Mouse (Mus musculus) layer of hippocampus, adult 11-12 months (tissue): ENCODE measurements at regions not wholly inside any gene's neighbourhood (a gene's known extent, or its start where the extent isn't known, plus 50 kb on each side); places are given as distances from the start of the nearest gene placed in this dataset.

Source experiments
- DNase-seq: peaks from one replicate; pipeline ENCODE4 v3.0.0; 2022; ENCODE audit warnings: low spot score

DNA sequence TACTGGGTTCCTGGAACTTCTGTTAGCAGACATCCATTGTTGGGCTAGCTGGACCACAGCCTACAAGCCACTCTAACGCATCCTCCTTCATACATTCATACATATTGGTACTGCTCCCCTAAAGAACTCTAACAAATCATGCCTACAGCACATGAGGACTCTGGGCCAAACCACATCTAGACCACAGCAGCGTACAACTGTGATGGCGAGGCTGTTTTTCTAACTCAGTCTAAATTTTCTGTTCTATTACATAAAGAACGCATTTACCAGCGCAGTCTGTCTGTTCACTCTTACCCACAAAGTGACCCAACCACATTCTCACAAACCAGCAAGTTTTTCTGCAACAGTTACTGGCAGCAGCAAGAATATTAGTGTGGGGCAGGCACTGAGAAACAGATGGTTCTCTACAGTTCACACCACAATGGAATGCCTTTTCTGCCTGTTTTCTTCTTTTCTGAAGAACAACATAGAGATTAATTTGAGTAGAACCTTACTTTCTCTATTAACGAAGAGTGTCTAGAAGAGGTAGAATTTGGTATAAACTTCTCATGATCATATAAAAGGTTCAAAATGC, 648.2 kb upstream of the Cdh11 start:
- no peak for DNase-seq

DNA sequence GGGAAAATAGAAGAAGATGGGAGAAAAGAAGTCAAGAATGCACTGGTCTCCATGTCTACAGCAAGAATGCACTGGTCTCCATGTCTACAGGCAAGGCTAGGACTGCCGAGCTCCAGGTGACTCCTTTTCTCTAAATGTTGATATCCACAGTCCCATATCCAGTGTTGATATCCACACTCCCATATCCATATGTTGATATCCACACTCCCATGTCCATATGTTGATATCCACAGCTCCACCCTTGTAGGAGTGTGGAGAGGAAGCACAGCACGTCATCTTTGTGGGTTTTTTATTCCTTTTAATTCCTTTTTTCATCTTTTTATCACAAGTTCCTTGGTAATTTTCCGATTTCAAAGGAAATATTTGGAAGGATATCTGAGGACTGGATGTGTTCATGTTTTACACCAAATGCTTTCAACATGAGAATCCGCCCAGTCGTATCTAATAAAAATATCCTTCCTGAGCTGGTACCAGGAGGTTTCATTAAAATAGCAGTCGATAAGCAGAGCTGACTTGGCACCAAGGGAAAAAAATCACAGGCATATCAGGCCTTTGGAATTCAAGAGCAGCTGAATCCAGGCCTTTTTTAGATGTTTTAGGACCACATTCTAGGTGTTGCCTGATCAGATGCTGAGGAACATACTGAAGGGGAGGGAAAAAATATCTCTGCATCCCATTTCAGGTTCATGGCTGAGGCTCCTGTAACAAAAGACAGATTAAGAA, 653.7 kb upstream of the Cdh11 start:
- peak; percentile 20 for DNase-seq

DNA sequence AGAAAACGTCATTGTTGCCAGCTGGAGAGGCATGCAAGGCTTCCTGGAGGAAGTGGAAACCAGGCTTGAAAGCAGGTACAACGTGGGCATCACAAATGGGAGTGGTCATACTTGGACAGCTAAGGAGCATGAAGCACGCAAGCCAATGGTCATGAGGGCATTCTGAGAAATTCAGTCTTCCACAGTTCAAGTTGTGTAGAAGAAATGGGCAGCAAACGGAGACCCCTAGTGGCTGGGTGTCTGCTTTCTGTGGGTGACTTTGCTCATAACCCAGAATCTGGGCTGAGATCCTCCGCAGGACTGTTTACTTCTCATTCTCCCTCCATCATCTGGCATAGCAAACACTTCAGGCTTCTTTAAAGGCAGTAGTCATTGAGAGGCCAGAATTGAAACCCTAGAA, 655.7 kb upstream of the Cdh11 start:
- peak; percentile 36 for DNase-seq

DNA sequence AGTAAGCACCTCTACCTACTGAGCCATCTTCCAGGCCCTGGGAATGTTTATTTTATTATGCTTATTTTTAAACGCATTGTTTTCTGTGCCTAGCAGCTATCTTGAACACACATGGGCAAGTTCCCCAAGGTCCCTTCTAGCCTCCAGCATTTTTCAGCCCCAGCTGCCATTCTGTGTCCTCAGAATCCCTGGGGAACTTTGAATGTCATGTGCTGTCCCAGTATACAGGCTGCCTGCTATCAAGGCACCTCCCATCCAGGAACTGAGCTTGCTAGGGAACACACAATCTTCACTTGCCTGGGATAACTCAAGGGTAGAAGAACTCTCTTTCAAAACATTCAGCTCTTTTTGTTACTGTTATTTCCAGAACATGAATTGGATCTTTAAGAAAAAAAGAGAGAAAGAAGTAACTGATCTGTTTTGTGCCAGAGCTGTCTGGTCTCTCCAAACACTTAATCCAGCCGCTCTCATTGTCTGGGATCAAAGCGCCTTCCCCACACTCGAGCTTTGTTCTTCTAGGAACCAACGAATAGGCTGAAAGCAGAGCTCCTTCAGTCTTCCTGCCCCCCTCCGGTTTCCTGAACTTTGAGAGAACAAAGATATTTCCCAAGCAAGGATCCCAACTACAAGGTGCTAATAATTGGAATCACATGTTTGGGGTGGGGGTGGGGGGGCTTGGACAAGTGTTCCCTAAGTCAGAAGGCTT, 657.1 kb upstream of the Cdh11 start:
- no peak for DNase-seq

DNA sequence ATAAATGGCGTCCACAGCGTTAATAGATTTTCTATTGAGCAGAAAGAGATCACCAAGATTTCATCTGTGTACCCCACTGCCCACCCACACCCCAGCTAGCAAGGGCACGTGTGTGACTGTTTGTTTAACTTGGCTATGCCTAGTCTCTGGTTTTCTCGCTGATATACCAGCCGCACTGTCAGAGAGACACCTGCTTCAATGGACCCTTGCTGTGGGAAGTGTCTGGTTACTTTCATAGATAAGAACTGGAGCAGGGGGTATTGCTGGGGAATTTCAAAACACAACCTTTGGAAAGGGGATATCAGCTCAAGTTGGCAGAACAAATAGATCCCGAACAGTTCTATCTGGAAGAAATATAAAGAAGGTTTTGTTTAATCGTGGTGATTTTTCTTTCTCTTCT, 656.8 kb upstream of the Cdh5 start:
- DNase-seq = no peak

DNA sequence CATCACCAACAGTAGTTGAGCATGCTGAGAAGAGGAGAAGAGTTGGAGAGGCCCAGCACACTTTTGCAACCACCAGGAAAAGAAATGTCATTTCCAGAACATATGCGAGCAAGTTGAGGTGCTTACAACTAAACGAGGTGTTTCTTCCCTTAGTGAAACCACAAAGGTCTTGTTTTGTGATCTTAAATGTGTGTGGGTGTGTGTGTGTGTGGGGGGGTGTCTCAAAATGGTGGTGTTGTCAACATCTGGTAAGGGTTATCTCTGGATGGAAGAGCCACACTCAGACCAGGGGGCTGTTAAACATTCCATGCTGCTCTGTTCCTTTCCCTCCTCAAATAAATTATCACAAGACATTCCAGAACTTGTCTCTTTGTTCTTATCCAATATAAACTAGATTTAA, 656.0 kb upstream of the Cdh5 start:
- no peak for DNase-seq

DNA sequence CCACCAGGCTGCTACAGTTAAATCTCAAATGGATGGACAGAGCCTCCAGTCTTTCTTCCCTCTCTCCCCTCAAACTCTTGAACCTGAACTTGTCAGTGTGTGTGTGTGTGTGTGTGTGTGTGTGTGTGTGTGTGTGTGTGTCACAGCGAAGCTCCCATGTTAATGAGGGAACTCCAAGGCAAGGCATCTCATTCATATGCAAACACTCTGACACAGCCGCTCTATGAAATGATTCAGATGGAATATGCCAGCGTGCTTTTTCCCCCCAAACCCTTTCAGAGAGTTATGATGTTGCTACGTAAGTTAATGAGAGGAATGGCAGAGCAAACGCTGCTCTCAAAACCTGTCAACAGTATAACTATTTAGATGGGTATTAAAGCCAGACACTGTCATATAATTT, 653.5 kb upstream of the Cdh5 start:
- no peak for DNase-seq

DNA sequence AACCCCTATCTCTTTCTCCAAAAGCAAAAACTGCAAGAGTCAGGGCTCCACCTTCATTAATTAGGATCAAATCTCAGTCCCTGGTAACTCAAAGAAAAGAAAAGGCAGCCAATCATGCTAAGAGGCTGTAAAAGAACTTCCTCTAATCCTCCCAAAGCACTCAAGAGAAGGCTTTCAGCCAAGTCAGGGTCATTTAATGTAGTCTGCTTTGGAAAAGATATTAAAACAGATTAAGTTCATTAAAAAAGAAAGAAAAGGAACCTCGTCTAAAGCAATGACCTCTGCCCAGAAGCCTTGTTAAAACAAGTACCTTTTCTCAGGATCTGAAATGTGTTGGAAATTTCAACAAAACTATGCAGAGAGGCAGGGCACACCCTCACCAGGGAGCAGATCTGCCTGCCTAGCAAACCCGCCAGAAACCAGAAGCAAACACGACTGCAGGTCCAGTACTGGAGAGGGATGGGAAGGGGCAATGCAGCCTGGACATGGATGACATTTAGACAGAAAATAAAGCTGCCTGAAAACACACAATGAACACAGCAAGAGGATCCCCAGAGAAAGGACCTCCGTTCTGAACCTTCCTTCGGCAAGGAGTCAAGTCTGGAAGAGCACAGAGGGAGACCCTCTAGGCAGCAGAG, 649.9 kb upstream of the Cdh5 start:
- DNase-seq = no peak

DNA sequence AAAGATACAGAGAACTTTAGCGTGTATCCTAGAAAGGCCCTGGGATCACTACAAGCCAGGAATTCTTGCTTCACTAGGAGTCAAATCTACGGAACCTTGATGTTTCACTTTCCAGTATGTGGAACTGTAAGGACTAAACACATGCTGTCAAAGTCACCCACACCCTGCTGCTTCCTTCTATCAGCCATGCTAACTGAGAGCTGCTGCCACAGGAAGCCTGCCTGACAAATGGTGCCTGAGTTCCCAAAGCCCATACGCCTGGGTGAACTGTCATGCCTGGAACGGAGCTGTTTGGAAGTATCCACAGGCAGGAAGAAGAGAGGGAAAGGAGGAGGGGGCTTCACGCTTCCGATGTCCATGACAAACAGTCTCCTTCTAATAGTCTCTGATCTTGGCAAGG, 644.2 kb upstream of the Cdh5 start:
- peak; percentile 37 for DNase-seq

DNA sequence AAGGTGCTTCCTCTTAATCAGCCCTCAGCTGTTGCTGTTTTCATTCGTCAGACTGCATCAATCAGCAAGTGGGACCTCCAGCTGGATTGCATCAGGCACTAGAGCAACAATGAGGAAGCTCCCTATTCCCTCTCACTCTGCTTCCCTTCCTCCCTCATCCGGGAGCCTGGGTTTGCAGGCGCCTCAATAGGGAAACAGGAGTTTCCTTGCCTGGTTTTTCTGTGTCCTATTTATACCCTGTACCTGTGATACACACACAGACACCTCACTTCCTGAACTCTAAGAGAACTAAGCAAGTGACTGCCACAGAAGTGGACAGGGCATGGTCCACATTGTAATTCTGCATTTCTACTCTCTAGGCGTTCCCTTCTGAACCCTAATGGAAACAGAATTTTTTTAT, 637.9 kb upstream of the Cdh5 start:
- no peak for DNase-seq

DNA sequence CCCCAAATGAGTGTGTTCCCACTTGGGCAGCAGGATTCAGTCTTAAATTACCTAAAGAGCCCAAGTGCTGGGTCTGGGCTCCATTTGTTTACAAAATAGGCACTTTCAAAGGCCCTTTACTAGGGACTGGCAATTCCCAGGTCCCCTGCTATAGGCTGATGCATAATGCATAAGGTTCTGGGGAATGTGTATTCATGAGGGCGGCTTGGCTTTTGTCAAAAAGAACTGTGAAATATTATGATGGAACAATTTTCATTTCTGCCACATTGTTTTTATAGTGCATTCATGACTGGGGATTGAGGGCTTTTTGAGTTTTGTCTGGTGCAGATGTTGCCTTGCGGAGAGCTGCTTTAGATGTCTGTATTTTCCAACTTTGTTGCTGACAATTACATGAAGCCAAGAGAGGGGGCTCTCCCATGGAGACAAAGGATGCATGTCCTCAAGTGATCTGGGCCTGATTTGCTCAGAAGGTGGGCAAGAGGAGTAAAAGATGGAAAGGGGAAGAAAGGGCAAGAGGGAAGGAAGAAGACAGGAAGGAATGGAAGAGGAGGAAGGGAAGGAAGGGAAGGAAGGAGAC, 636.6 kb upstream of the Cdh5 start:
- DNase-seq = no peak

DNA sequence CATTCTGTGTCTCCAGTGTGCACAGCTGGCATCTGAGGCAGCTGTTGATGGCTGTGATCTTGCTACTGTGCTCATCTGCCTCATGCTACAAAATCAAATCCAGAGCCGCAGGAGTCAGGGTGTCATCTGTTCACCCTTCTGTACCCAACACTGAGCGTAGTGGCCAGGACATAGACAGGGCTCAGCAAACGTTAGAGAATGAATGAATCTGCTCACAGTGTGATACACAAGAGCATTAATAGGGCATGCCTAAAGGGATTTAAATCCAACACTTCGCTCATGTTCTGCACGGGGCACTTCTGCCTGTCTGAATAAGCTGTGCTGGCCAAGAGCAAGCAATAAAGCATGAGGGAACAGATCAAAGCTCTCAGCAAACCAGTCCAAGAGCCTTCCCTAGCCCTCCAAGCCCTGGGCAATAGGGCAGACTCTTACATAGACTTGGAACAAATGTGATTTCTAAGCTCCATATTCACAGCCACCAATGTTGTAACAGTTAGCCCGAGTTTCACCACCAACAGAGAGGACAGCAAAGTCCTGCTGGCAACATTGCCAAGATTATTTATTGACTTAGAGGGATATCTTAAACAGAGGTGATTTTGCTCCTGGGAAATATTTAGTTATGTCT, 633.8 kb upstream of the Cdh5 start:
- no peak for DNase-seq

DNA sequence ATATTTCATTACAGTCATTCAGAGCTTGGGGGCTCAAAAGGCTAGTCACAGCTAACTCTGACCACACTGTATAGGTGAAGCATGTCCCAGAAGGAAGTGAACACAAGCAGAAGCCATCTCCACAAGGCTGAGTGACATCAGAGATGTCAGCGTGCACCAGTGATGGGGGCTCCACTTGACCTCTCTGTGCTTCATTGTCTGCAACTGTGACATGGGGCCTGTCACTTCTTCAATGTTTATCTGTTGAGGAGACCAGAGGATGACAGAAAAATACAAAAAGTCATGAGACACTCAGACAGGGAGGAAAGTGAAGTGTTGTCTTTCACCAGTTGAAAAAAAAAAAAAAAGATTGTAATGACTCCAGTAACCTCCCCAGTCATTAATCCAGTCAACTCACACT, 632.4 kb upstream of the Cdh5 start:
- DNase-seq = no peak

DNA sequence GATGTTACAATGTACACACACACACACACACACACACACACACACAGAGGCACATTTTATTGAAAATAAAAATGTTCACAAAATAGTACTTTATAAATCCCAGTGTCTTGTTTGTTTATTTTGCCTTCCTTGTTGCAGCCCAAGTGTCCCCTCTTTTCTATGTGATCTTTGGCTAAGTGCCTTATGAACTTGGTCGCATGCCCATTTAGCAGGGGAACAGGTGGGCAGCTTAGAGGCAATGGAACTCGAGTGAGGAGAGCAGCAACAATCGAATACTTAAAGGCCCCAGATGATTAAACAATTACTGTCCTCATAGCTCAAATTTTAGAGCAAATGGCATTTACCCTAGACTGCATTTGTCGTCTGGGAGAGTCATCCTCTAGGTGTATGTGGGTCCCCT, 631.1 kb upstream of the Cdh5 start:
- no peak for DNase-seq

DNA sequence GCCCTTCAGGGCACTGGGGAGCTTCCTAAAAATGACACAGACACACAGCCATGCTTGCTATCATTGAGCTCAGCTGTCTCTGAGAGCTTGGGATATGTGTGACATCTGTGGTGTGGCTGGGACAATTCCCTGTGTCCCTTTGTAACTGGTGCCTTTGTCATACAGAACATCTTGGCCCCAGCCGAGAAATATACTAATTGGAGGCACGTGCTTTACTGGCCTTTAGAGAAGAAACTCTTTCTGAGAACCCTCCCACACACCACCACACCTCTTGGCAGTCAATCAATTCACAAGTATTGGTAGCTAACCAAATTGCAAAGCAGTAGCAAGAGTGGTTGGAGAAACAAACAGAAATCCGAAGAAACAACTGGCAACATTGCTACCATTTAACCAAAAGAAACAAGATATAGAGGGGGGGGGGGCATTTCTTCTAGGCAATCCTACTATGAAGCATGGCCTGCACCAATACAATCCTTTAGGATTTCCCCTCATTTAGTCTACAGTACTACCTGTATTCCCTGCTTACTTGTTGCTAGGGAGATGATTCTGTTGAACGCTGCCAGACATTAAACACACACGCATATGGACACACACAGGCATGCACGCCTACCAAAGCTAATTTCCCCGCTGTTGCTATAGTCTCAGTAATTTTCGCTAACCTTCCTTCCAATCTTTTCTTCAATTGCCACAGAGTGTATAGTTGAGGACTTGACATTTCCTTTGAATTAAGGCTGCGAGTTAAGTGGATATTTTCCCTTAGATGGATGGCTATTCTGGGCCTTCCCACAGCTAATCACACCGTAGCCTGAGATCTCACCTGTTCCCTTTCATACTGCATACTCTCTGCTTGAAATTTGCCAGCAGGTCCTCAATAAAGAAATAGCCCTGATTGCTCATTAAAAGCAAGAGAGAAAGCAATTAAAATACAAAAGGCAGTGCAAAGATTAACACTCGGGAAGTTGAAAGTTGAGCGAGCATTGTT, 625.3 kb upstream of the Cdh5 start:
- DNase-seq = peak; percentile 26

DNA sequence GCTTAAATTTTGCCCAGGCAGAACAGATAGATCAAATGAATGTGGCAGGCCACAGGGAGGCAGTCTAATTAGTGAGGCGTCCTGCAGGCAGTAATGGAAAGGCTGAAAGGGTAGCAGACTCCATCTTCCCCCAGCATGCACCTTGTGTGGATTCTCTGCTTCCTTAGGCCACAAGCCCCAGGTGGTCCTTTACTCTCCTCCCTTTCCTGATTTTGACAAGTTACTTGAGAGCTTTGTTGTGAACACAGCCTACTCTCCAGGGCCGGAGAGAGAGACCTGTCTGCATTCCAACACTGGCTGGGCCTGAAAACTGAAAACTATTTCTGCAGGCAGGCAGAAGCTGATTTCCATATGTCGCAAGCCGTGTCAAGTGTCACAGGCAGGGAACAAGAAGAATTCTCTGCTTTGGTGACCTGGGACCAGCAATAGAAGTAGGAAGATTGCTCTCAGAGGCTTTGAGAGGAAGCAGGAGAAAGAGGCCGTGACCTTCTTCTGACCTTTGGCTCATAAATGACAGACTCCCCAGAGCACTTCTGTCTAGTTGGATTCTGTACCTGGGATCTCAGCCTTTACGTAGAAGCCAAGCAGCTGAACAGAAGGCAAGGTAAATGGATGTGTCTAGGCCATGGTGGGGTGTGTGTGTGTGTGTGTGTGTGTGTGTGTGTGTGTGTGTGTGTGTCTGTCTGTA, 619.2 kb upstream of the Cdh5 start:
- no peak for DNase-seq

DNA sequence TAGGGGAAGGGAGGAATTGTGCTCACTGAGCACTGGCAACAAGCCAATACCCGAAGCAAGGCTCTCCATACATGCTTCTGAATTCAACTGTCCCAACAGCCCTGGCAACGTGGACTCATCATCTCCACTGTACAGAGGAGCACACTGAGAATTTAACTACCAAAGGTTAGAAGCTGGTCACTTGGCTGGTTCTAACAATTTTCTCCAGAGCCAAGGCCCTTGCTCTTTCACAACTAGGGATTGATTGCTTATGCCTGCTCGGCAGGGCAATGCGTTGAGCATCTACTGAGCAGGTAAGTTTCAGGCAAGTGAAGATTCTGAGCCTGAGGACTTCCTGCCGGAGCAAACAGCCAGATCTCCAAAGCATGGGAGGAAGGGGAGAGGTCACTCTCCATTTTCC, 616.0 kb upstream of the Cdh5 start:
- DNase-seq = no peak

DNA sequence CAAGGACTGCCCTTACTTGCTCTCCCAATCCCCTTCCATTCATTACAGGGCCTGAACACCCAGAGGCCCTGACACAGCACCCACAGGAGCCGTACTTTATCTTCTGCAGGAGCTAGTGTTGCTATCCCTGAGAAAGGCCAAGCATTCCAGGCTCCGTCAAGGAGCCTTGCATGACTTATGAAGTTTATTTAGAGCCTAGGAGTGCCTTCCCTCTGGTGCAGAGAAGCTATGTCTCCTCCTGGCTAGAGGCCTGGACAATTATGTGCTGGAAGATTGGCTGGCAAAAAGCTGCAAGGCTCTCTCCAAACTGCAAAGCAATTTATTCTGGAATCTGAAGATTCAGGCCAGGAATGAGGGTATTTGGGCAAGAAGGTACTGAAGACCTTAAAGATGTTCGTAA, 612.0 kb upstream of the Cdh5 start:
- no peak for DNase-seq

DNA sequence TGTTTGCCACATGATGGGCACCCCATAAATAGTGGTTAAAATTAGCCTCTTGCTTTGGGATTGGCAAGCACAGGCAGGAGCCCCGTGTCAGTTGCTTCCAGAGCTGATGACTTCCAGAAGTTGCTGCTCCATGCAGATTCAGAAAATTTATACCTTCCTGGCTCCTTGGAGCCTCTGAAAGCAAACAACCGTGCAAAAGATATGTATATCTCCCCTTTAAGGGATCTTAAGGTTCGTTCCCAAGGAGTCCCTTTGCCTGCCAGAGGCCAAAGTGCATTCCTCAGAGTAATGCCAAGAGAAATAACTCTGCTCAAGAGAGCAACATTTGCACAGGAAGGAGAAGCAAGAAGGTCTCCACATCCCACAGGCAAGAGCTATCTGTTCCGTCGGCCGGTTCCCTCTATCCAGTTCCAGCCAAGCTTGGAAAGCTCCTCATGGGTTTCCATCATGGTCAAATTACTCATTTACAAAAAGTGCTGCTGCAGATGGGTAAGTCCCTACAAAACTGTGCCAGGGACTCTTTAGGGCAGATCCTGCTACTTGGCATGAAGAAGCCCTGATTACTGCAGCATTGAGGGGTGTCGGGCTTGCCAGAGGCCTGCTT, 608.4 kb upstream of the Cdh5 start:
- no peak for DNase-seq

DNA sequence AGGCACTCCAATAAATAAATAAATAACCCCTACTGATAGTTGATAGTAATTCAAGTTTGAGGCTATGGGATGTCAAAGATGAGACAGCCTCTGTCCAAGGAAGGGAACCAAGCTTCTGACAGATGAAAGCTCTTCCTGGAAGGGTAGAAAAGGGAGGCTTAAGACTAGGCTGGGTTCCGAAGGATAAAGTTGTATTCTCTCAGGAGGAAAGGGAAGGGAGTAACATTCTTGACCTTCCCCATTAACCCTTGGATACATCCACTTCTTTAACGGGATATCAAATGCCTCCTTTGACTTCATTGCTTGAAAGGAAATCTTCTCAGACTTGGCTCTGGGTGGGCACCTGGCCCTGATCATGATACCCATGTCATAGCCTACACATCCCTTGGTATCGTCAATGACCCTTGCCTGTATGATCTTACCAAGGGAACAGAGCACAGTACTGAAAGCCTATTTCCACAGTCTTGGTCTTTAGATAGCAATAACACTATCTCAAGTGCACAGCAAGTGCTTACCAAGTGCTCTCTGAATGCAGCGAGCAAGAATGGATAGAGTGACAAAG, 607.4 kb upstream of the Cdh5 start:
- DNase-seq = no peak
